Mouse (Mus musculus) v-Abl transformed pro-B cells (cell line): ENCODE results near the gene Olfr479.
"Not testable (repeated sequence)": the region's sequence is repeated elsewhere in the genome, so short reads cannot be mapped to it uniquely, and the experiment has no call there.

Experiments
- in situ Hi-C, 2 experiments: fragments of 400-800 bp; cut with MboI; formaldehyde crosslinking; loops; one replicate each; pipeline ENCODE4 v1.15.1; 2025; ENCODE audit not compliant: unreplicated experiment in 2 of 2

The Olfr479 gene

GRCm38 (mm10) chr7:108050393-108050792, at the start of gene Olfr479:
TSS of gene Olfr479 (plus strand) at chr7:108050693.
- in situ Hi-C loops: no loop called here

DNA sequence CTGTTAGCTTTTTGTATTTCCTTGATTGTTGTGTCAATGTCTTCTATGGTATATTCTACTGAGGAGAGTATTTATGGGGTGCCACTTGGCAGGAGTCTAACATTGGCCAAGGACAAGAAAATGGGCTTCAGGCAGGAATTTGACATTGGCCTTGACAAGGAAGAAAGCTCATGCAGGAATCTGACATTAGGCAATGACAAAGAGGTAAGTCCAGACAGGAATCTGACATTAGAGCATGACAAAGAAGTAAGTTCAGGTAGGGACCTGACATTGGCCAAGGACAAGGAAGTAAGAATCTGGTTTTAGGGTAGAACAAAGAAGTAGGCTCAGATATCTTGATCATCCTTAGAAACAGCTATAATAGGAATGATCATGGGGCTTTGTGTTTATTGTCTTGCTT, 36.2 kb upstream of the Olfr479 start:
- in situ Hi-C loops: not testable (repeated sequence)

- in situ Hi-C loops: no loop called here
Measured at GRCm38 (mm10) chr7:108033889-108034288, 16.6 kb upstream of the Olfr479 start, which contains the start of gene Olfr478. TSS of gene Olfr478 (minus strand) at chr7:108033989.

DNA sequence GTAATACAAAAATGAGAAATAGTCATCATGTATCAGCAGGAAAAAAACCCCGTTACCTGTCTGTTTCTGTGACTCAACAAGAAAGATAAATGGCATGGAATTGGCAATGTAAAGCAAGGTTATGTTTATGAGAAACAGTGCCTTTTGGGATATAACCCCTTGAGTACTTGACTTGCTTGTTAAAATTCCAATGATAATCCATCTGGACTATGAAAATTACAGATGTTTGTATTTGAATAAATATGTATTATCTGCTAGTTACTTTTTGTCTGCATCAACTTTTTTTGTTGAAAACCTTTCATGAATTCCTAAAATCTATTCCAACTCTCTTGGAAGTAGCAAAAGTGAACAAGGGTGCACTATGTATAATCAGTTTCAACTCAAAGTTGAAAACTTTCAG, 16.8 kb downstream of the Olfr479 start, which contains the start of gene Olfr480:
Olfr480 (minus strand) TSS at position 101 of the 400 bp plus-strand sequence.
- in situ Hi-C loops: no loop called here

DNA sequence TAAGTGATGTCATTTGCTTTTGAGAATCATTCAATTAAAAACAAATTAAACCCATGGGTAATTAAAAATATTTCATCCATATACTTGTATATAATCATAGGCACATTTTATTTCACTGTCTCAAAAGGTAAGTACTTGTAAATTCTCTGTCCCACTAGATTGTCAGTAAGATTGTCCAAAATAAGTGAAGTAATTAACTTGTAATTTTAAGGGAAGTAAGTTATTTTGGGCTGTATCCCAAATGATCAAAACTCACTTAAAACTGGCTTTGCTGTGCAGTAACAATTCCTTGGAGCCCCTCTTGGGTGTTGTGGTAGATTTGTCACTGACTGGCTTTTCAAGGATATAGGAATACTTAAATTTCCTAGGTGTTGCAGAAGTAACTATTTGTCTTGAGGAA, 29.1 kb downstream of the Olfr479 start, which contains the start of gene Olfr481:
Olfr481 (plus strand) TSS at position 301 of the 400 bp plus-strand sequence.
- in situ Hi-C loops: no loop called here

- in situ Hi-C loops: no loop called here
Measured at GRCm38 (mm10) chr7:108097486-108097885, 47.0 kb downstream of the Olfr479 start, which contains the start of gene Olfr482. TSS of gene Olfr482 (minus strand) at chr7:108097586.

- in situ Hi-C loops: no loop called here
Measured at GRCm38 (mm10) chr7:108100549-108100948, 50.1 kb downstream of the Olfr479 start, which contains the start of gene Olfr483. TSS of gene Olfr483 (plus strand) at chr7:108100849.
